Mouse (Mus musculus) hindbrain, embryonic 10.5 days (tissue): ENCODE measurements around the gene Spns2. TPM values are rescaled to one million over a fixed set of nuclear protein-coding genes. Genes with fewer than 3 reads are reported as not detected.

Source experiments
- DNase-seq: peaks from one replicate; pipeline ENCODE4 v3.0.0-alpha.2; 2017; ENCODE audit warnings: low spot score
- H3K27ac ChIP-seq: fragments of 300-500 bp; sonication (generic); 2 replicates; pipeline ENCODE4 v1.5.1; 2016; ENCODE audit warnings: mild to moderate bottlenecking, moderate library complexity
- H3K27me3 ChIP-seq: fragments of 300-500 bp; sonication (generic); 2 replicates; pipeline ENCODE4 v1.6.1; 2016; ENCODE audit warnings: mild to moderate bottlenecking; ENCODE audit not compliant: poor library complexity, insufficient read depth, severe bottlenecking
- H3K36me3 ChIP-seq: fragments of 300-500 bp; sonication (generic); 2 replicates; pipeline ENCODE4 v1.6.1; 2016; ENCODE audit warnings: mild to moderate bottlenecking, moderate library complexity
- H3K4me1 ChIP-seq: fragments of 300-500 bp; sonication (generic); replicated peaks from 2 replicates; pipeline ENCODE4 v1.6.1; 2016; ENCODE audit warnings: mild to moderate bottlenecking
- H3K4me3 ChIP-seq: fragments of 300-500 bp; sonication (generic); 2 replicates; pipeline ENCODE4 v1.5.1; 2016; ENCODE audit warnings: mild to moderate bottlenecking, moderate library complexity
- H3K9me3 ChIP-seq: fragments of 300-500 bp; sonication (generic); 2 replicates; pipeline ENCODE4 v1.6.1; 2016; ENCODE audit warnings: mild to moderate bottlenecking, moderate library complexity
- WGBS: fragments of 180-500 bp; shearing (Covaris S2); methylation state at CpG from one replicate; pipeline ENCODE4 v1.1.7; 2016; 5-methylcytosine and 5-hydroxymethylcytosine counted together
- polyA plus RNA-seq: library from polyadenylated mRNA; unstranded; fragments of >200 nt; fragmentation: Nextera tagmentation; extraction: Ambion mirVana; gene quantifications from 2 replicates; pipeline ENCODE4 v1.2.1, GENCODE M21; 2016

Spns2 gene
- polyA plus RNA-seq, 1 experiment from 2014 or later, result 5.5 TPM

DNA sequence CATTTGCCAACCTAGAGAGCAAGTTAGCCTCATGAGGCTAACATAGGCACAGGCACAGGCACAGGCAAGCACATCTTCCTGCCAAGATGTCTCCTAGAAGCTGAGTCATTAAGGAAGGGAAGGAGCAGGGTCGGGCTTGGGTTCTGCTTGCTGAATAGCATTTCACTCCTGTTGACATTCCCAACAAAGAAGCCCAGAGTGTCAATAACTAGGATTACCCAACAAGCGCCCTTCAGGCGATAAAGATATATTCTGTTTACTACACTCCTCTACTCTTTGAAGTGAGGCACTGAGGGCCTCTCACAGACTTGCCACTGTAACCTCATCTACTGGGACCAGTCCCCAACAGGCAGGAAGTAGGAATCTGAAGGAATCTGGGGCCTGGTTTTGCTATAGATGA is 6.4 kb upstream of the Spns2 start:
- Histone ChIP-seq H3K9me3 (no peaks in the 10 kb centered on the region), H3K36me3 (no peaks in the 10 kb centered on the region), H3K27me3 (peaks cover 7% of the 10 kb centered on the region; the same call in 1 of the 2 replicates), H3K4me1 (peaks cover 17% of the 10 kb centered on the region; the same call in 1 of the 2 replicates), H3K4me3 (no peak overlapping the region), H3K27ac (no peak overlapping the region)
- no peak for DNase-seq
- 78% methylated on average over 3 of the region's 3 CpGs for WGBS

DNA sequence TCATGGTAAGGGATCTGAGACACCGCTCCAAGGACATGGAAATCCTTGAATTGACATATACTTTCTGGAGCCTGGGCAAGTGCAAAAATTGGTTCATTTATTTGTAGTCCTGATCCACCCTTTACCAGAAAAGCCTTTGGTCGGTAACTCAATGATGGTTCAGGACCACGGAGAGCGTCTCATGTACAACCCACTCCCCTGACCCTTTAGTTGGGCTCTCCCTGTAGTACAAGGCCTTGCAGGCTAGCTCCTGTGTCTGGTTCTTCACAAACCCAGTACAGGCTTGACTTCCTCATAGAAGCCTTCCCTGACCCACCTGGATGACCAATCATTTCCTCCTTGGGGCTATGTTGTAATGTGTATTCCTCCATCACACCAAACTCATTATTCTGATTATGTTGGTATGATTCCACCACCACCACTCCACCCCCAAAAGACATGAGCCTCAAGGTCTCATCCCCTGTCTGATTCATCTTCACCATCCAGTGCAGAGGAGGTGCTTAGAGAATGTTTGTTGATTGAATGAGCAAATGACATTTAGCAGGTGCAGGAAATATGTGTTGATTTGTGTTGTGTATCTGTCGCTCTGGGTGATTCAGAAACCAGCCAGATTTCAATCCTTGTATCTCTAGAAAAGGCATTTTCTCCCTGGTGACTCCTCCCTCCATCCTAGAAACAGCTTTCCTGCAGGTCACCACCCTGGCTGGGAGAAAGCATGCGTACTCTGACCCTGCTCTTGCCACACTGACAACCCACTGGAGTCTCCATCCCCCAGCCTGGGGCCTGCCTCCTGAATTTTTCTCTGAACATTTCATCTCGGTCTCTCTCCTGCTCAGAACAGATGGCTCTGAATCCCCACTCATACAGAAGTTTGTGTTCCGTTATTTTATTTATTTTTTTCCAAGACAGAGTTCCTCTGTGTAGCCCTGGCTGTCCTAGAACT is 4.6 kb upstream of the Spns2 start:
- peaks cover 27% of the 10 kb centered on the region for H3K4me1 ChIP-seq
- peaks cover 21% of the 10 kb centered on the region for H3K27me3 ChIP-seq
- DNase-seq, result peak; percentile 47
- no peak overlapping the region for H3K4me3 ChIP-seq
- no peak overlapping the region for H3K27ac ChIP-seq
- H3K36me3 ChIP-seq, result no peaks in the 10 kb centered on the region
- H3K9me3 ChIP-seq, result no peaks in the 10 kb centered on the region
- 56% methylated on average over 8 of the region's 8 CpGs for WGBS

DNA sequence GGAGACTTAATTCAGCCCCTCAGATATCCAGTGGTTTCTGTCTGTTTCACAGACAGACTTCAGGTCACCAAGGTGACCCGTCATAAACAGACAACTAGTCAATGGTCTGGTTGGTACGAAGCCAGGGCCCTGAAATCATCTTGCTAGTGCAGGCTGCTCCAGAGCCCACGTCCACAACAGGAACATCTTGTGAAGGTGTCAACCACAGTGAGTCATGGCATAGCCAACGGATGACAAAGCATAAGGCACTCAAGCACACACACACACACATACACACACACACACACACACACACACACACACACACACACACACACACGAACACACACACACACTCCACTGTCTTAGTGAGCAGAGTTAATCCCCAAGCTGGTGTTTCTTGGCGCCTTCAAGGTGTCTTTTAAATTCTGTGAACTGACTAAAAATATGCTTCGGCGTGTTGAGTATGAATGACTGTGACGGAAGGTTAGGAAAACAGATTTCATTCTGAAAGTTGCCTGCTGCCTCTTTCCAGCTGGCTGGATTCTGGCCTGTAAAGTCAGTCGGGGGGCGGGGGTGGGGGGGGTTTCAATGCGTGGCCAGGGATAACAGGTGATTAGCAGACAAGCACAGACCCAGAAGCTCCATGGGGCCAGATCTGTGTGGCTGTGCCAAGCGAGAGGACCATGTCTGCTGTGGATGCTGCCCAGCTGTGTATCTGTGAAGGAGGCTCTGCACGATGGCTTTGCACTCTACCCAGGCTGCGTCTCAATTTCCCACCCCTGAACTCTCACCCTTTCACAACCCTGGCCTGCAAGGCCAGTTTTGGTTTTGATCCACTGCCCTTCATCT is 1.6 kb upstream of the Spns2 start:
- peaks cover 51% of the 10 kb centered on the region for H3K27me3 ChIP-seq
- WGBS, result 71% methylated on average over 15 of the region's 15 CpGs
- no peaks in the 10 kb centered on the region for H3K36me3 ChIP-seq
- DNase-seq, result no peak
- H3K4me1 ChIP-seq, result peaks cover 48% of the 10 kb centered on the region
- no peak overlapping the region for H3K27ac ChIP-seq
- no peaks in the 10 kb centered on the region for H3K9me3 ChIP-seq
- H3K4me3 ChIP-seq, result no peak overlapping the region

DNA sequence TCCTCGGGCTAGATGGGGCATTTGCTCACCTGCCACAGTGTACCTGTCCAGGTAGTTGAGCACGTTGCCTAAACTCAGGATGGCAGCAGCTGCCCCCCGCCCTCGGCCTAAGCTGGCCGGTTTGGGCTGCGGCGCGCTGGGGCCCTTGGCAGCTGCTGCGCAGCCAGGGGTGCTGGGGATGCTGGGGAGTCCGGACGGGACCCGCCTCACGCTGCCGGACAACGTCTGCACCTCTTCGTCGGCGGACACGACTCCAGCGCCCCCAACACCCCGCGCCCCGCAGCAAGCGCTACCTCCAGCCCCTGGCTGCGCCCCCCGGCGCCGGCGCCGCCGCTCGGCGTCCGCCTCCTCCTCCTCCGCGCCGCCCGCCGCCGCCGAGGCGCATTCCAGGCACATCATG is 307 bp downstream of the Spns2 start:
- DNase-seq, result no peak
- H3K36me3 ChIP-seq, result no peaks in the 10 kb centered on the region
- peaks cover 51% of the 10 kb centered on the region for H3K27me3 ChIP-seq
- H3K27ac ChIP-seq, result peak overlapping the region; percentile 87
- no peaks in the 10 kb centered on the region for H3K9me3 ChIP-seq
- WGBS, result under 1% methylated on average over 41 of the region's 42 CpGs
- H3K4me3 ChIP-seq, result peak overlapping the region; percentile 74
- peaks cover 65% of the 10 kb centered on the region for H3K4me1 ChIP-seq

DNA sequence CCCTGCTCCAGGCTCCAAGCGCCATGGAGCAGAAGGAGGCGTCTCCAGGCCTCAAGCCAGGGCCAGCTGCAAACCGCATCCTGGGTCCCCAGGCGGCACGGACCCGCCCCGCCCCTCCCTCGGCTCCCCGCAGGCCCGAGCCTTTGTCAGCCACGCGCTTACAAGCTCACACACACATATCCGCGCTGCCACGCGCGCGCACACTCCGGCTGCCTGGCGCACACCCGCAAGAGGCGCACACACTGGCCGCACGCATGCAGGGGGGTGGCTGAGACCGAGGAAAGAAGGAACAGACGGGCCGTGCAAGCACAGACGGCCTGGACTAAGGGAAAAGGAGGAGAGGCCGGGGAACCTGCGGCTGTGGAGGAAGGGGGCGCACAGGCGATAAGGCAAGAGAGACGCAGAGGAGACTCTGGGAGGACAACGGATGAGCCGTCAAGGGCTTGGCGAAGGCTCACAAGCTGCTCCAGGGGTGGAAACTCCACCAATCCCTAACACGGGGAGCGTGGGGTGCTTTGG is 892 bp downstream of the Spns2 start:
- peak overlapping the region; percentile 87 for H3K27ac ChIP-seq
- H3K4me1 ChIP-seq, result peaks cover 65% of the 10 kb centered on the region
- H3K4me3 ChIP-seq, result peak overlapping the region; percentile 74
- DNase-seq, result peak; percentile 61
- 1% methylated on average over 38 of the region's 38 CpGs for WGBS
- H3K36me3 ChIP-seq, result no peaks in the 10 kb centered on the region
- H3K9me3 ChIP-seq, result no peaks in the 10 kb centered on the region
- H3K27me3 ChIP-seq, result peaks cover 51% of the 10 kb centered on the region

DNA sequence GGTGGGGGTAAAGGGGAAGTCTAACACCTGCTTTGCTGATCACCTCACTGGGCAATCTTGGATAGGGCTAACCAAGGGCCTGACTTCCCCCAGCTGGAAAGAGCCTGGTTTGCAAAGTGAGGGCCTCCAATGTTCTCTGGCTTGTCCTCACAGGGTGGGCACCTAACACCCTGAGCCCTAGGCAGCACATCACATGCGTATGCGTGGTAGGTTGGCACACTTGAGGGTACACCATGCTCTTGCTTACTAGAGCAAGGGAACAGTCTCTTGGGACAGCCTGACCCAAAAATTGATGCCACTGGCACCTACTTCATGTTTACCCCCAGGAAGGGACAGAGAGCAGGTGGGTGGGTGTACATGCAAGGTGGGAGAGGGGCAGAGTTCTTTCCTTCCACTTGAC is 2.0 kb downstream of the Spns2 start:
- Histone ChIP-seq H3K9me3 (no peaks in the 10 kb centered on the region), H3K4me3 (peak overlapping the region; percentile 74), H3K27ac (peak overlapping the region; percentile 87), H3K27me3 (peaks cover 51% of the 10 kb centered on the region), H3K4me1 (peaks cover 67% of the 10 kb centered on the region), H3K36me3 (no peaks in the 10 kb centered on the region)
- WGBS, result 93% methylated on average over 2 of the region's 2 CpGs
- no peak for DNase-seq

DNA sequence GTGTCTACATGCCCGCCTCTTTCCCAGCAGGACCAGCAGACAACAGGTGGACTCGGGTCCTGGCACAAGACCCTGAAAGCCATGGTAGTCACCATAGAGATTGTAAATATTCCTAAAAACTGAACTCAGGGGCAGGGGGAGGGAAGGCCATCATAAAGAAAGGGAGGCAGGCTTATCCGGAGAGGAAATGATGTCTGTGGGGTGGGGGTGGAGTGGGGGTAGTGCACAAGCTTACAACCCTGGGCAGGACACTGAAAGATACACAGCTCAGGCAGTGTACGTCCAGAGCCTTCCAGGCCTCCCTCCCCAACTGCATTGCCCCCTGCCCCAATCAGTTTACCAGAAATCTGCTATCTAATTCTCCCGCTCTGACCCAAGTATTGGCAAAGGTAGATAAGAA is 2.5 kb downstream of the Spns2 start:
- H3K9me3 ChIP-seq, result no peaks in the 10 kb centered on the region
- H3K4me3 ChIP-seq, result peak overlapping the region; percentile 74; the same call in 1 of the 2 replicates
- no peak for DNase-seq
- no peaks in the 10 kb centered on the region for H3K36me3 ChIP-seq
- H3K27me3 ChIP-seq, result peaks cover 51% of the 10 kb centered on the region
- peaks cover 70% of the 10 kb centered on the region for H3K4me1 ChIP-seq
- 74% methylated on average over 5 of the region's 5 CpGs for WGBS
- peak overlapping the region; percentile 87; the same call in 1 of the 2 replicates for H3K27ac ChIP-seq

DNA sequence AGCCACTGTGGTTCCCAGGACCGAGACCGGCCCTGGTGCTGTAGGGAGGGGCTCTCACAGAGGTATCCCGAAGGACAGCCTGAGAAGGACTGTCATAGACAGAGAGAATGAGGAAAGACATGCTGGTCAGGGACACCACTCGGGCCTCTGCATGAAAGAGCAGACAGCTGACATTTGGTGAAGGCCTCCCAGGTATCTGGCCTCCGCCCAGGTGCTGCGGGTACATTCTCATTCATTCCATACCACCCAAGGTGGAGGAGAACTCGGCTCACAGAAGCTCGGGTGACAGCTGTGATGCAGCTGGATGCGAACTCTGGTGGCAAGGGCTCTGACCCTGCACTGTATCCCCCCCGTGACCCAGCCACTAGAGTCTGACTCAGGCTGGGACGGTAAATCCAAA is 3.7 kb downstream of the Spns2 start:
- Histone ChIP-seq H3K4me3 (no peak overlapping the region), H3K36me3 (no peaks in the 10 kb centered on the region), H3K4me1 (peaks cover 62% of the 10 kb centered on the region), H3K27ac (0 out of 2 replicates have a peak overlapping the region, but pooled peaks have one; percentile 13), H3K9me3 (no peaks in the 10 kb centered on the region), H3K27me3 (peaks cover 43% of the 10 kb centered on the region)
- WGBS, result 74% methylated on average over 11 of the region's 11 CpGs
- DNase-seq, result no peak

DNA sequence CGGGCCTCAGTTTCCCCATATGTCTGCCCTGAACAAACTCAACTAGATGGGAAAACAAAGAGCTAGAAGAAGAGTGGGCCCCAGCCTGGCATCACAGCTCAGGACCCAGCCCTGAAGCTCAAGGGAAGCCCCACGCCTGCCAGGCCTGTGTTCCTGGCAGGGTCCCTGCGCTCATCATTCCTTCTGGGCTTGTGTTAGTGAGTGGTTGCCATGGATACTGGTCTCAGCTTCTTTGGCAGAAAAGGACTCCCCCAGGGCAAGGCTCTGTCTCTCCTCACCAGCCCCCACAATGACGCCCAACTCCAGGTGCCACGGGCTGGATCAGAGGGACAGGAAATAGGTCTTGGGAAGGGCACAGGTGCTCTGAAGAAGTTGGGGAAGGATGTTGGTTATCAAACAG is 4.5 kb downstream of the Spns2 start:
- Histone ChIP-seq H3K4me1 (peaks cover 64% of the 10 kb centered on the region), H3K4me3 (no peak overlapping the region), H3K27me3 (peaks cover 35% of the 10 kb centered on the region), H3K36me3 (no peaks in the 10 kb centered on the region), H3K27ac (peak overlapping the region; percentile 13; the same call in 1 of the 2 replicates), H3K9me3 (no peaks in the 10 kb centered on the region)
- DNase-seq, result no peak
- WGBS, result 62% methylated on average over 5 of the region's 5 CpGs

DNA sequence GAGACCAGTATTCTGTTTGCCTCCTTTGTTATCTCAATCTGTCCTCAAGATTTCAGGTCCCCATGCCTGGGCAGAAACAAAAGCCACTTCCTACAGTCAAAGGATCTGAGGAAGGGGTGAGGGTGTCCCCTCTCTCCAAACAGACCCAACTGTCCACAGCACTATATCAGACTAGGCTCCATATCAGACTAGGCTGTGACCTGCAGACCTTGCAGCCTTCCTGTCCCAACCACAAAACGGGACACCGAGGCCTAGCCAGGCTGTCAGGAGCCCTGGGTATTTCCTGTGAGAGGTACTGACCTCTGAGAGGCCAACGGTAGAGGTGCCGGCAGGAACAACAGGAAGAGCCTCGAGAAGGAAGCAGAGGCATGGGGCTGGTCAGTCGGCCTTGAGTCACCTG is 5.2 kb downstream of the Spns2 start:
- WGBS, result 66% methylated on average over 6 of the region's 6 CpGs
- H3K27ac ChIP-seq, result 0 out of 2 replicates have a peak overlapping the region, but pooled peaks have one; percentile 13
- H3K27me3 ChIP-seq, result peaks cover 32% of the 10 kb centered on the region
- peaks cover 58% of the 10 kb centered on the region for H3K4me1 ChIP-seq
- no peak overlapping the region for H3K4me3 ChIP-seq
- no peaks in the 10 kb centered on the region for H3K9me3 ChIP-seq
- DNase-seq, result no peak
- no peaks in the 10 kb centered on the region for H3K36me3 ChIP-seq

DNA sequence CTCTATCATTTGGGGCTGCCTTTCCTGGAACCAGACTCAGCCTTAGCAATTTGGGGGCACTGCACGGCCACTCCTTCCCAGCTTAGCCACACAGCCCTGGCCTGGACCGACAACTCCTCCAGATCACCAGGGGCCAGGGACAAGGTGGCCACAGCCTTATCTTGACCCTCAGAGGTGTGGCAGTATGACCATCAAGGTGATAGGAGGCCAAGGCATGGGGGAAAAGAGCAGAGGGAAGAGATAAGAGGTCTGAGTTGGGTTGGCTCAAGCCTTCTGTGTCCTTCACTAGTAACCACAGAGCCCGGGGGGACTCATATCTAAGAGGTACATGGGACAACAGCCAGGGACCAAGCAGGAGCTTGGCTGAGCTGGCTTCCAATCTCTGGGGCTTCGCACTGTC is 7.8 kb downstream of the Spns2 start:
- Histone ChIP-seq H3K27me3 (peaks cover 6% of the 10 kb centered on the region), H3K27ac (no peak overlapping the region; the same call in 1 of the 2 replicates), H3K9me3 (no peaks in the 10 kb centered on the region), H3K4me1 (peaks cover 51% of the 10 kb centered on the region), H3K4me3 (no peak overlapping the region), H3K36me3 (no peaks in the 10 kb centered on the region)
- DNase-seq, result no peak
- 86% methylated on average over 4 of the region's 4 CpGs for WGBS

DNA sequence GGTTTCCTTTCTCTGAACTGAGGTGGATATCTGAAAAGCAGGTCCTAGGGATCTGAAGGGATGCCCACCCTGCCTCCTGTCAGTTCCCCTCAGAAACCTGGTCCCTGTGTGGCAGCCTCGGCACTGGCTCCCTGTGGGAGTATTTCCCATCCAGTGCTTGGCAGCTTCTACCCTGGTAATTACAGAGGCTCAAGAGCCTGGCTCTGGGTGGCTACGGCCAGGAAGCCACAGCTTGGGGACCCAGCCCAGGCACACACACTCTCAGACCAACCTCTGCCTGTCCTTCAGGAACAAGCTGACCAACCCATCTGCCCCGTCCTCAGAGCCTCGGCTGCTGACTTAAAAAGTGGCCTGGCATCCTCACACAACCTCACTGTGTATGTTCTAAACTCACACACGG is 8.4 kb downstream of the Spns2 start:
- peak overlapping the region; percentile 30 for H3K27ac ChIP-seq
- H3K4me1 ChIP-seq, result peaks cover 52% of the 10 kb centered on the region
- no peak overlapping the region for H3K4me3 ChIP-seq
- H3K9me3 ChIP-seq, result no peaks in the 10 kb centered on the region
- no peaks in the 10 kb centered on the region; the same call in 1 of the 2 replicates for H3K27me3 ChIP-seq
- H3K36me3 ChIP-seq, result no peaks in the 10 kb centered on the region
- WGBS, result 86% methylated on average over 5 of the region's 5 CpGs
- DNase-seq, result no peak
